Mouse (Mus musculus): ENCODE results near the gene Lcn9.

Lcn9 gene

GRCm38 (mm10) chr2:25847226-25847625 lies 24.3 kb downstream of the Lcn9 start, which contains the start of gene Sohlh1:
TSS of gene Sohlh1 (minus strand) at chr2:25847248.
- no peak for DNase-seq (ENCODE audit: low read depth)

GRCm38 (mm10) chr2:25850330-25850729 lies 27.4 kb downstream of the Lcn9 start:
- DNase-seq (ENCODE audit: low read depth) = peak; percentile 66

DNA sequence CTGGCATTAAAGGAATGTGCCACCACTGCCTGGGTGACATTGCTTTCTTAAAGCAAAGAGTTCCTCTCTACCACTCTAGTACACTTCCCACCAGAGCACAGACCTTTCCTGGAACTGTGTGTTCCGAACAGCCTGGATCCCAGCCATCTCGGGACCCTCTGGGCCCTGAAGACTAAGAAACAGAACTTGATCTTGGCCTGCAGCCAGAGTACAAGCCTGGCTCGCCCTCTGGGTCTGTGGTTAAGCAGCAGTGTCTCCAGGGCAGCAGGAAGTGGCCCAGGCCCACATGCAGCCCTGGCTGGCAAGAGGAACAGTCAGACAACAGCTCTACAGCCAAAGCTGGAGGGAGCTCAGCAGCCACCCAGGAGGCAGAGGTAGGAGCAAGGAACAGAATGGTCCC lies 29.7 kb downstream of the Lcn9 start:
- DNase-seq (ENCODE audit: low read depth) = no peak

DNA sequence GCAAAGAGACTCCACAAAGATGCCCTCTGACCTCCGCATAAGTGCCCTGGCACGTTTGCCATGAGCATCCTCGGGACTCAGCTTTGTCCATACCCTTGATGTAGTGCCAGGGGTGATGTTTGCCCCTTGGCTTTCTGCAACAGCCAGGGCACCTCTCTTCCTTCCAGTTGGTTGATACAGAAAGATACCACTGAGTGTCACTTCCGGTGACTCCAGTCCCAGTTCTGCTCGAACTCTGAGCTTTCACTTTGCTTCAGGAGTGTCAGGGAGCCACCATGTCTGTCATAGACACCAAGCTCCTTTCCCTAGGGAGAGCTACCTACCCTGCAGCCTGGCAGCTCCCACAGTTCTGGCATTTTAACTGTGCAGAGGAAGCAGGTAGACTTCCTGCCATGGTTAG lies 31.0 kb downstream of the Lcn9 start:
- DNase-seq (ENCODE audit: low read depth) = peak; percentile 34

DNA sequence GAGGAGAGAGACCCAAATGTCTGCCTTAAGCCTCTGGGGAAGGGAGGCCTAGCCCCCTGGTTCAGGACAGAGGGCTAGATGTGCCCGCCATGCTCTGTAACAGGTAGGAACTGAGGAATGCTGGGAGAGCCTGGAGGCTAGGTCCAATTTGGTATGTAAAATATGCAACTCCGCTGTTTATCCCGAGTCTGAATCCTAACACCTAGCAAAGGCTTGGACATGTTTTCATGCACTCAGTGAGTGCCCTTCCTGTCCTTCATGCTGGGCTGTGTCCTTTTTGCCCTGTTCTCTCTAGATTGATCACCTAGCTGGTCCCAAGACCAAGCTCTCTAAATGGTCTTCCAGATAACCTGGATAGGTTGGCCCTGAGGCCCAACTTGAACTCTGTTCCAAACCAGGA lies 36.9 kb downstream of the Lcn9 start:
- DNase-seq (ENCODE audit: low read depth) = no peak

GRCm38 (mm10) chr2:25862038-25862437 lies 39.1 kb downstream of the Lcn9 start:
- no peak for DNase-seq (ENCODE audit: low read depth)

DNA sequence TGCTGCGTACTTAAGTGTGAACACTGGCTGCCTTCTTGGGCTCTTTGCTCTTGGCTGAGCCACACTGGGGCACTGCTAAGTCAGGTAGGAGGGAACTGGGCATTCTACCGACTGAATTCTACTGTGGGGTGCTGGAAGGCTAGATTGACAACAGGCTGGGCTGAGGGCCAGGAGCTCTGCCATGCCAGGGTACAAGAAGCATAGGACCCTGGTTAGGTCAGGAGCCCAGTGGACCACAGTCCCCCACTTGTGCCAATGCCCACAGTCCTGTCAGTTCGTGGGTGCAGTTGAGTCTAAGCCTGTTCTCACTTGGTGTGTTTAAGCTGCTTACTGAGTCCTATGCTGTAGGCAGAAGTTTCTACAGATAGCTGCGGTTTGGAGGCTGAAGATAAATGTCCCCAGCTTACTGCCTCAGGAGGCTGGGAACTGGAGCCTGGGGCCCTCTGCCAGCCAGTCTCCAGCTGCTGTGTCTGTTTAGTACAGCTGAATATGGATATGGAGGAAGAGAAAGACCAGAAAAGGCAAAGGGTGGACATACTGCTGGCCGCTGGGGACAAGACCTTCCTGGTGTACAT lies 39.8 kb downstream of the Lcn9 start:
- DNase-seq (ENCODE audit: low read depth) = no peak

DNA sequence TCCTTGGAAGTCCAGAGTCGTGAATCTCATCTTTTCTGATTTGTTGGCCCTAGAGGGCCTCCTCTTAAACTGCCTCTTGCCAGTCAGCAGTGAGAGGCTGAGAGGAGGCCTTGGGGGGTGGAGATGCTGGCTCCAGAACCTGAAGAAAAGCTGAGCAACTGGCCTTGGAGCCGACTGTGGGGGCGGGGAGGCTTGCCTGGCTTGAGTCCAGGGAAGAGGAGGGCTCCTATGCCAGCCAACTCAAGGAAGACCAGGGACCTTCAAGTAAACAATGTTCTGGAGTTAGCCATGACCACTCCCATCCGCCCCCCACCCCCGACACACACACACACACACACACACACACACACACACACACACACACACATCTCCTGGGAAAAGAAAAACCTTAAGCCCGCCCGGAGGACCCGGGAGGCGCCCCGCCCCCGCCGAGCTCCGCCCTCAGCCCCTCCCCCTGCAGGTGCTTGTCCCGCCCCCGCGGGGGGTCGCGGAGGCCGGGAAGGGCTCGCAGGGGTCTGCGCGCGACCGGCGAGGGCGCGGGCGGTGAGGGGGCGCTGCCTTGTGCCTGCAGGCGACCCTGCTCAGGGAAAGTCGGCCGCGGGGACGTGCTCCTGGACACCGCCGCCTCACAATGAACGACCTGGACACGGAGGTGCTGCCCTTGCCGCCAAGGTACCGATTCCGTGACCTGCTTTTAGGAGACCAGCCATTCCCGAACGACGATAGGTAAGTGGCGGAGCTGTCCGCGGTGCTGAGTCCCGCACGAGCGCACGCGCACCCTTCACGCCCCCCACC lies 40.6 kb downstream of the Lcn9 start, which contains the start of gene Kcnt1:
Gene Kcnt1 (plus strand): TSS at position 398 of the 795 bp plus-strand sequence.
- DNase-seq (ENCODE audit: low read depth) = no peak

- DNase-seq (ENCODE audit: low read depth) = no peak
Observed at GRCm38 (mm10) chr2:25864230-25864629, 41.3 kb downstream of the Lcn9 start.

DNA sequence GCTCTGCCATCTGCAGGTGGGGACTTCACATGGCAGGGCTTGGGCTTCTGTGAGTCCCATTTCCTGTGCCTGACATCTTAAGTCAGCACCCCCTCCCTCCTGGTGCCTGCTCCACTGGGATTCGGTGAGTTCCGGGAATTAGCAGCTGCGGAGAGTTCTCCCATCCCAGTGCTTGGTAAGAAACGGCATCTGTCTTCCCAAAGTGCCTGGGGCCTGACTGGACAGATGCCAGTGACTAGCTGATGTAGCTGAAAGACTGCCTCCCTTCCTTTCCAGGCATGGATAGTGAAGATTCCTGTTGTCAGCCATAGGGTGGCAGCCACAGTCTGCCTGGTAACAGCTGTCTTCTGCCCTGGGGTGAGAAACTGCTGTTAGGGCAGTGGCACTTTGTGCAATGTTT lies 42.5 kb downstream of the Lcn9 start:
- DNase-seq (ENCODE audit: low read depth) = no peak

DNA sequence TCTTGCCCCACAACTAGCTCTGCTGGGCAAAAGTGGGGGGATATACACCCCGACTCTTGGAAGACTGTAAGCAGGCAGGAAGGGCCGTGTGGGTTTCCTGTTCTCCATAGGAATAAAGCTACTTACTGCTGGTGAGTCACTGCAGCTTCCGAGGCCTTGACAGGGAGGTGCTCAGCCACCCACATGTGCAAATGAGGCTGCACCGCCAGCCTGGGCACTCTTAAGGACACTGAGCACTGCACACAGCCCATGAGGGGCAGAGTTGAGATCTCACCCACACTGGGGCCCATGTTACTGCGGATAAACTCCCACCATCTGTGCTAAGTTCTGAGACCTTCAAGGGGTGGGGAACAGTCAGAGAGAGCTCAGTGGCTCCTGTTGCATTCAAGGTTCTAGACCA lies 43.7 kb downstream of the Lcn9 start:
- DNase-seq (ENCODE audit: low read depth) = no peak
